Mouse (Mus musculus): ENCODE results near the gene Trim66. TPM values are rescaled to one million over a fixed set of nuclear protein-coding genes. Genes with fewer than 3 reads are reported as not detected.

The Trim66 gene
- polyA plus RNA-seq, 1 experiment from 2014 or later: not detected

GRCm38 (mm10) chr7:109518838-109519696 is 11.1 kb upstream of the Trim66 start, which contains the start of gene Rpl27a:
TSS of gene Rpl27a (plus strand) at chr7:109519147.
- WGBS: under 1% methylated on average over 70 of the region's 72 CpGs
- H3K9ac ChIP-seq: peak within 1 kb of the TSS; percentile 100
- H3K4me3 ChIP-seq (replicated peaks): peak within 1 kb of the TSS; percentile 93
- H3K9me3 ChIP-seq (replicated peaks): no peaks in the 10 kb centered on the region
- peaks cover 25% of the 10 kb centered on the region for H3K4me1 ChIP-seq
- H3K27me3 ChIP-seq: no peaks in the 10 kb centered on the region
- H3K4me2 ChIP-seq: peak within 1 kb of the TSS; percentile 89
- H3K27ac ChIP-seq: peak within 1 kb of the TSS; percentile 99
- peak; percentile 95 for ATAC-seq (replicated peaks; ENCODE audit: low FRiP score)
- H3K36me3 ChIP-seq: peaks cover 40% of the 10 kb centered on the region

GRCm38 (mm10) chr7:109518036-109518681 is 10.2 kb upstream of the Trim66 start:
- 0 out of 2 replicates have a peak, but pooled peaks have one; percentile 1 for ATAC-seq (replicated peaks; ENCODE audit: low FRiP score)
- Histone ChIP-seq H3K4me3 (replicated peaks) (peak overlapping the region; percentile 93), H3K4me1 (peaks cover 25% of the 10 kb centered on the region), H3K4me2 (peak overlapping the region; percentile 64), H3K36me3 (peaks cover 31% of the 10 kb centered on the region), H3K27ac (peak overlapping the region; percentile 99), H3K9me3 (replicated peaks) (no peaks in the 10 kb centered on the region), H3K27me3 (no peaks in the 10 kb centered on the region), H3K9ac (peak overlapping the region; percentile 100)
- WGBS: 14% methylated on average over 10 of the region's 10 CpGs

- no peak for ATAC-seq (replicated peaks; ENCODE audit: low FRiP score)
Observed at GRCm38 (mm10) chr7:109516500-109516899, 8.6 kb upstream of the Trim66 start.

GRCm38 (mm10) chr7:109511838-109512237 is 3.9 kb upstream of the Trim66 start:
- H3K27me3 ChIP-seq: no peaks in the 10 kb centered on the region
- H3K36me3 ChIP-seq: no peaks in the 10 kb centered on the region
- WGBS: 89% methylated on average over 3 of the region's 3 CpGs
- no peak overlapping the region for H3K4me2 ChIP-seq
- H3K9me3 ChIP-seq (replicated peaks): no peaks in the 10 kb centered on the region
- no peak for ATAC-seq (replicated peaks; ENCODE audit: low FRiP score)
- H3K4me1 ChIP-seq: 0 out of 2 replicates have a peak, but pooled peaks cover 5% of the 10 kb centered on the region
- no peak overlapping the region for H3K4me3 ChIP-seq (replicated peaks)
- H3K9ac ChIP-seq: no peak overlapping the region
- no peak overlapping the region for H3K27ac ChIP-seq

More at GRCm38 (mm10) chr7:109516500-109516899, 8.6 kb upstream of the Trim66 start:
- Histone ChIP-seq H3K4me1 (peaks cover 25% of the 10 kb centered on the region), H3K4me3 (replicated peaks) (no peak overlapping the region), H3K4me2 (no peak overlapping the region), H3K36me3 (peaks cover 15% of the 10 kb centered on the region), H3K27ac (no peak overlapping the region), H3K9me3 (replicated peaks) (no peaks in the 10 kb centered on the region), H3K9ac (no peak overlapping the region), H3K27me3 (no peaks in the 10 kb centered on the region)
- WGBS: 56% methylated on average over 3 of the region's 3 CpGs

DNA sequence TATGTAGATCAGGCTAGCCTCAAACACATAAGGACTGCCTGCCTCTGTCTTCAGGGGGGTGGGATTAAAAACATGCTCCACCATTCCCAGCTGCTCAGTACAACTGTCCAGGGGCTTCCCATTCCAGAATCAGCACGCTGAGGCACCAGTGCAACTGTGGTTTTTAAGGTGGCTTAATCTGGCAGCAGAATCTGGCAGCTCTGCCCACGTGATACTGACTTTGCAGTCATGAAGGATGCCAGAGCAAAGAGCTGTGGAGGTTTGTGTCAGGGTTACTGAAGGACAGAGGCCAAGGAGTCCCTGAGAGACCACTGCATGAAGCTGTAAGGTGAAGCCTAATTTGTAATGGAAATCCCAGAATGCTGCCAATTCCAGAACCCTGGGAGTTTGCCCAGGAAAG is 2.9 kb upstream of the Trim66 start:
- Histone ChIP-seq H3K4me3 (replicated peaks) (no peak overlapping the region), H3K36me3 (no peaks in the 10 kb centered on the region), H3K27ac (no peak overlapping the region), H3K27me3 (no peaks in the 10 kb centered on the region), H3K4me2 (no peak overlapping the region), H3K9me3 (replicated peaks) (no peaks in the 10 kb centered on the region), H3K9ac (no peak overlapping the region), H3K4me1 (0 out of 2 replicates have a peak, but pooled peaks cover 5% of the 10 kb centered on the region)
- no peak for ATAC-seq (replicated peaks; ENCODE audit: low FRiP score)
- WGBS: 69% methylated on average over 2 of the region's 2 CpGs

- Histone ChIP-seq H3K27me3 (no peaks in the 10 kb centered on the region), H3K9me3 (replicated peaks) (no peaks in the 10 kb centered on the region), H3K27ac (no peak overlapping the region), H3K4me3 (replicated peaks) (no peak overlapping the region), H3K9ac (no peak overlapping the region), H3K4me2 (no peak overlapping the region), H3K4me1 (0 out of 2 replicates have a peak, but pooled peaks cover 5% of the 10 kb centered on the region), H3K36me3 (no peaks in the 10 kb centered on the region)
- WGBS: 40% methylated on average over 9 of the region's 9 CpGs
- no peak for ATAC-seq (replicated peaks; ENCODE audit: low FRiP score)
Observed at GRCm38 (mm10) chr7:109507572-109507971, 362 bp downstream of the Trim66 start.

DNA sequence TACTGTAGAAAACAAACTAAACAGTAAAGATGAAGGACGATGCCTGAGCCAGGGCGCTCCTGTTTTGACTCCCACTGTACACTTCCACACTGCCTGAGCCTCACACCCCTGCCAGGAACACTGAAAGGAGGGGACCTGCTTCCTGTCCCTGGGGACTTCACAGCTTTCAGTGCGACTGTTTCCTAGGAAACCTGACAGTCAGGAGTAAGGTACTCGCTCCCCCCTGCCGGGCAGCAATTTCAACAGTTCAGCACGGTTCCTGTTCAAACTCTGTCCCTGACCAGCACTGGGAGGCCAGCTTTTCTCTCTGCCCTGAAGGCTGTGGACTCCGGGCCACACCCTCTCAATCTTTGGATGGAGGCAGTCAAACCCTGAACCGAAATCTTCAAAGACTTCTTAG is 815 bp downstream of the Trim66 start:
- ATAC-seq (replicated peaks; ENCODE audit: low FRiP score): peak; percentile 33
- Histone ChIP-seq H3K36me3 (no peaks in the 10 kb centered on the region), H3K9me3 (replicated peaks) (no peaks in the 10 kb centered on the region), H3K4me1 (0 out of 2 replicates have a peak, but pooled peaks cover 5% of the 10 kb centered on the region), H3K4me2 (no peak overlapping the region), H3K4me3 (replicated peaks) (no peak overlapping the region), H3K9ac (no peak overlapping the region), H3K27me3 (no peaks in the 10 kb centered on the region), H3K27ac (no peak overlapping the region)
- WGBS: 4% methylated on average over 8 of the region's 8 CpGs

GRCm38 (mm10) chr7:109497507-109497906 is 10.4 kb downstream of the Trim66 start:
- Histone ChIP-seq H3K4me2 (no peak overlapping the region), H3K9ac (no peak overlapping the region), H3K27ac (no peak overlapping the region), H3K9me3 (replicated peaks) (no peaks in the 10 kb centered on the region), H3K27me3 (peaks cover 17% of the 10 kb centered on the region), H3K4me3 (replicated peaks) (no peak overlapping the region), H3K36me3 (no peaks in the 10 kb centered on the region), H3K4me1 (peaks cover 8% of the 10 kb centered on the region)
- ATAC-seq (replicated peaks; ENCODE audit: low FRiP score): no peak
- WGBS: 52% methylated on average over 4 of the region's 4 CpGs

- H3K27ac ChIP-seq: no peak overlapping the region
- ATAC-seq (replicated peaks; ENCODE audit: low FRiP score): peak; percentile 58; the same call in 1 of the 2 replicates
- peaks cover 18% of the 10 kb centered on the region for H3K27me3 ChIP-seq
- H3K4me1 ChIP-seq: peaks cover 8% of the 10 kb centered on the region
- 11% methylated on average over 21 of the region's 21 CpGs for WGBS
- H3K36me3 ChIP-seq: no peaks in the 10 kb centered on the region
- H3K9me3 ChIP-seq (replicated peaks): no peaks in the 10 kb centered on the region
- no peak overlapping the region for H3K4me3 ChIP-seq (replicated peaks)
- H3K4me2 ChIP-seq: peak overlapping the region; percentile 47
- H3K9ac ChIP-seq: no peak overlapping the region
Observed at GRCm38 (mm10) chr7:109493319-109494316, 14.3 kb downstream of the Trim66 start.

DNA sequence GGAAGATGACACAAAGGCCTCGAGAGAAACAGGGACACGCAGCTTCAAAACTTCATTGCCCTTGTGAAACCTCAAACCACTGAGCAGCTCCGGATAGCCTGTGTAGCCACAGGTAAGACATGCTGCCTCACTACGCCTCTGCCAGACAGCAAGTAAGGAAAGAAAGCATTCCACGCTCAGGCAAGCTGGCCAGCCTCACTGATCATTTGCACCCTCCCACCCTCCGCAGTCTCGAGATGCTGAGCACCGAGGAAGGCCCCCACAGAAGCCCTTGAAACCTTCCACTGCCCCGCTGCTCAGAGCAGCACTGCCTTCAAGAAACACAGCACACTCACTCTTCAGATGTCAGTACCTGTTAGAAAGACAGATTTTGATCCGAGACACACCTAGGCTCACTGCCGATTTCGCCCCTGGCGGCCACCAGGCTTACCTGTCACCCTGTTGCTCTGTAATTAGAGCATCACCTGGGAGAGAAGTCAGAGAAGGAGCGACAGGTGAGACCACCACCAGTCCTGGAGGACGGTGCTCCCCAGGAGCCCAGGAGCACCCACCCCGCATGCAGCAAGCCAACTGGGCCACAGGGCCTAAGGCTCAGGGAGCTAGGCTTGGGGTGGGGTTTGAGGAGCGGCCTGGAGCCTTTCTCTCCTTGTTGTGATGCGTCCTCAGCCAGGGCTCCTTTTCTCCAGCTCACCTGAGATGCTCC is 15.2 kb downstream of the Trim66 start:
- Histone ChIP-seq H3K9me3 (replicated peaks) (no peaks in the 10 kb centered on the region), H3K4me2 (no peak overlapping the region), H3K4me1 (peaks cover 8% of the 10 kb centered on the region), H3K4me3 (replicated peaks) (no peak overlapping the region), H3K9ac (no peak overlapping the region), H3K27ac (no peak overlapping the region), H3K27me3 (peaks cover 18% of the 10 kb centered on the region), H3K36me3 (no peaks in the 10 kb centered on the region)
- no peak for ATAC-seq (replicated peaks; ENCODE audit: low FRiP score)
- 66% methylated on average over 18 of the region's 18 CpGs for WGBS

DNA sequence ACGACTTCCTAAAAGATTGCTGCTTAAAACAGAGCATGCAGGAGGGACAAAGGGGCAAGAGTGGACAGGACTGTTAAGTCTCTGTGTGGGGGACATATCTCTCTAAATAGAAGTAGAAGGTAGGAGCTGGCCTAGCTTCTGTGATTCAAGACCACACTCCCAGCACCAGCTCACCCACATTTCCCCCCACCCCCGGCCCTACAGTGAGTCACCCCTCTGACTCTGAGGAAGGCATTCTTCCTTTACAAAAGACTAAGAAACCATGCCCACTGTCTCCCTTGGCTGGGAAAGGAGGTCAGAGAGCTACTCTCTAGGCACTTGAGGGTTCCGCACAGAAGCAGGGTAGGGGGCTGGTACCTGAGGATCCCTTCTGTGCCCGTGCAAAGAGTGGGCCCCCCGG is 23.7 kb downstream of the Trim66 start:
- H3K9me3 ChIP-seq (replicated peaks): no peaks in the 10 kb centered on the region
- 70% methylated on average over 5 of the region's 5 CpGs for WGBS
- no peaks in the 10 kb centered on the region for H3K36me3 ChIP-seq
- H3K27ac ChIP-seq: no peak overlapping the region
- no peak for ATAC-seq (replicated peaks; ENCODE audit: low FRiP score)
- no peak overlapping the region for H3K9ac ChIP-seq
- H3K4me1 ChIP-seq: no peaks in the 10 kb centered on the region
- H3K4me3 ChIP-seq (replicated peaks): no peak overlapping the region
- no peaks in the 10 kb centered on the region for H3K27me3 ChIP-seq
- H3K4me2 ChIP-seq: no peak overlapping the region
